Mouse (Mus musculus) embryonic fibroblast, embryonic 13.5 days (primary cell): ENCODE measurements around the gene Sco2. TPM values are rescaled to one million over a fixed set of nuclear protein-coding genes. Genes with fewer than 3 reads are reported as not detected.

ENCODE experiments used
- H3K27ac ChIP-seq: 2 replicates; pipeline ENCODE4 v1.5.1; 2012; ENCODE audit warnings: low read length, control low read depth, inconsistent platforms; ENCODE audit not compliant: insufficient read depth
- H3K4me1 ChIP-seq: 2 replicates; pipeline ENCODE4 v1.6.1; 2011; ENCODE audit warnings: low read length; ENCODE audit not compliant: control insufficient read depth, insufficient read depth
- H3K4me3 ChIP-seq: 2 replicates; pipeline ENCODE4 v1.5.1; 2011; ENCODE audit warnings: mild to moderate bottlenecking, control low read depth, low read length; ENCODE audit not compliant: insufficient read depth
- CTCF ChIP-seq: IDR thresholded peaks from 2 replicates; pipeline ENCODE4 v1.5.1; 2011; ENCODE audit warnings: mild to moderate bottlenecking, control low read depth, low read length, moderate library complexity, borderline replicate concordance; ENCODE audit not compliant: insufficient read depth
- POLR2A ChIP-seq: IDR thresholded peaks from 2 replicates; pipeline ENCODE4 v1.6.1; 2011; ENCODE audit warnings: low read depth, mild to moderate bottlenecking, control low read depth, low read length, moderate library complexity
- polyA plus RNA-seq: library from polyadenylated mRNA; stranded (reverse); fragments of >200 nt; gene quantifications from 2 replicates; pipeline ENCODE4 v1.2.4, GENCODE M21; 2011; ENCODE audit warnings: low read depth; ENCODE audit not compliant: missing spikeins, insufficient read length

The Sco2 gene
- polyA plus RNA-seq, 1 experiment: 13.8 TPM

DNA sequence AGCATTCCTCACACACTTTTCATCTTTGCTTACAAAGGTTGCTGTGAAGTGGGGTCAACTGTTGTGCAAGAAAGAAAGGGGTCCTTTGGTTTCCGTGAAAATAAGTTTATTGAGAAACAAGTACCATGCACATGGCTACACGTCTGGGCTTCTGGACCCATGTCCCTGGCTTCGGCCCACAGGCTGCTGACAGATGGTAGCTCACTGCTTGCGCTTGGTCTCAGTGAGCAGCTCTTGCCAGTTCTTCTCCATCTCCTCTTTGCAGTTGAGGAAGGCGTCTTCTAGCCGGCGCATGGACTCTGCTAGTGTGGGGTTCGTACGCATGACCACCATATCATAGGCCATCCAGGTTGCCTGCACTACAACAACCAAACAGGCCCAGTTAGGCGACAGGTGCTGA, 16.4 kb upstream of the Sco2 start:
- no peaks in the 10 kb centered on the region for H3K4me1 ChIP-seq
- TF ChIP-seq CTCF (no peak), POLR2A (no peak)
- H3K4me3 ChIP-seq: no peak overlapping the region
- no peak overlapping the region for H3K27ac ChIP-seq

DNA sequence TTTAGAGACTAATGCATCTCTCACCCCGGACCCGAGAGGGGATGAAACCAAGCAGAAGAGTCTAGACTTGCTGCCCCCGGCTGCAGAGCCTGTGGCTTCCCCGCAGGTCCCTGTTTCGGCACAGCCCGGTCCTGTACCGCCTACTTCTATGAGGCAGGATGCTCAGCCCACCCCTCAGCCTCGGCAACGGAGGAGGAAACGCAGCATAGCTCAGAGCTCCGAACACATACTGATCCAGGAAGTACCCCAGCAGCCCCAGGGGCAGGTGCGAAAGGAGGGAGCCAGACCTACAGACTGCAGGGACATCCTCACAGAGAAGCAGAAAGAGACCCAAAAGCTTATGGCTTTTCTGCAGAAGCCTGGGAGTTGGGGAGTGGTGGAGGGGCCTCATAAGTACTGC, 13.5 kb upstream of the Sco2 start:
- no peak for TF ChIP-seq CTCF
- no peak for TF ChIP-seq POLR2A

DNA sequence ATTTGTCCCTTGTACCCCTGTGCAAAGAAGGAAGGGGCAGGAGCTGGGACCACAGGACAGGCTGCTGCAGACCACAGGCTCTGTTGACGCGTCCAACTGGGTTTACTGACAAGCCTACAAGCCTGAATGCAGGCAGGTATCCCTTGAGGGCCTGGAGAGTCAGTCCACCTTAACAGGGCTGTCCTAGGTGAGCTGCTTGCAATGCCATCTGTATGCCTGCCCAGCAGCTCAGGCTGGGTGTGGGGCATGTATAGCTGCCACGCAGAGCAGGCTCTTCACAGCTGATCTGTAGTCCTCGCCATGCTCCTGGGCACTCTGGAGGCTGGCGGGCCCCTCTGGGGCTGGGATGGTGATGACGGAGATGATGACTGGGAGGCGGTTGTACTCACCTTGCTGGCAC, 11.0 kb upstream of the Sco2 start, which contains the start of gene Klhdc7b:
Klhdc7b (plus strand) TSS at position 301 of the 400 bp plus-strand sequence.
- Histone ChIP-seq H3K27ac (no peak within 1 kb of the TSS), H3K4me3 (no peak within 1 kb of the TSS), H3K4me1 (no peaks in the 10 kb centered on the region)
- TF ChIP-seq POLR2A: no peak
- no peak for TF ChIP-seq CTCF

More for the DNA sequence above, 13.5 kb upstream of the Sco2 start:
- H3K4me1 ChIP-seq: no peaks in the 10 kb centered on the region
- no peak overlapping the region for H3K4me3 ChIP-seq
- H3K27ac ChIP-seq: no peak overlapping the region

DNA sequence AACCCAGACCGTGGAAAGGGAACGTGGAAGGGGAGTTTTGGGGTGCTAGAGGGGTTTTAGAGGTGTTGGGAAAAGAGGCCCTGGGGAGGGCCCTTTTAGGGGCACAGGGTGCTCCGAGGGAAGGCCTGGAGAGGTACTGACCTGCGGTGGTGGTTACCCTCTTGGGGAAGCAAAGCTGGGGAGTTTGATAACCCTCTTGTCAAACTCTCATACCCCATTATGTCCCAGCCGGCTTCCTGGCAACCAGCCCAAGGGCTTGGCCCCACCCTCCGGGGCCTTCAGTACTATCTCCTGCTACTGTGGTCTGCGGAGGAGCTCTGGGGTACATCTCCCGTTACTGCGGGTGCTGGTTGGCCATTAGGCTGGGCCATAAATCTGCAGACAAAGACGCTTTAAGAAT, 5.8 kb upstream of the Sco2 start:
- no peak overlapping the region for H3K4me3 ChIP-seq
- no peak for TF ChIP-seq POLR2A
- TF ChIP-seq CTCF: no peak
- no peaks in the 10 kb centered on the region; the same call in 1 of the 2 replicates for H3K4me1 ChIP-seq
- no peak overlapping the region for H3K27ac ChIP-seq

DNA sequence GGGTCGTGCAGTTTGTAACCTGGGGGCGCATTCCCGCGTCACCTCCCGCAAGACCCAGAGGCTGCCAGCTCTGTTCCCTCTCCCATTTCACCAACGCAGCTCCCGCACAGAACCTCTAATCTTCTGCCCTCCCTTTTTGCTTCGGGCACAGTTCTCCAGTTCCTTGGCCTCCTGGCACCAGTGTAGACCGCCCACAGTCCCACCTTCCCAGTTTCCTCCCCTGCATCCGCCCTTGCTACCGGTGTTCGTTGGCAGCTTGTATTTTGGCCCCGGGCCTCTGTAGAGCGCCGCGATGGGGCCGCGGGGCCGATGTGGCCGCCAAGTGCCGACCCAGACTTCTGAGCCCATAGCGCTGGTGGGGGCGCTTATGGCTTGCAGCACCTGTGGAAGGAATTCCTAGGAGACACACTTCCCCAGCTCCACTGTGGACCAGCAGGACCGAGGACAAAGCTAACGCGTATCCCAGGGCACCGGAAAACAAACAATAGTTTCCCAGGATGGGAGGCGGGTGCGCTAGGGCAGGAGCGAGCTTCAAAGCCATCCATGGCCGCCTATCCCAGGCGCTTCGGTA, 5.3 kb upstream of the Sco2 start, which contains the start of gene Odf3b:
Odf3b (minus strand) TSS at position 452 of the 571 bp plus-strand sequence.
- Histone ChIP-seq H3K27ac (no peak within 1 kb of the TSS), H3K4me1 (no peaks in the 10 kb centered on the region; the same call in 1 of the 2 replicates), H3K4me3 (peak within 1 kb of the TSS; percentile 19)
- no peak for TF ChIP-seq CTCF
- no peak for TF ChIP-seq POLR2A

DNA sequence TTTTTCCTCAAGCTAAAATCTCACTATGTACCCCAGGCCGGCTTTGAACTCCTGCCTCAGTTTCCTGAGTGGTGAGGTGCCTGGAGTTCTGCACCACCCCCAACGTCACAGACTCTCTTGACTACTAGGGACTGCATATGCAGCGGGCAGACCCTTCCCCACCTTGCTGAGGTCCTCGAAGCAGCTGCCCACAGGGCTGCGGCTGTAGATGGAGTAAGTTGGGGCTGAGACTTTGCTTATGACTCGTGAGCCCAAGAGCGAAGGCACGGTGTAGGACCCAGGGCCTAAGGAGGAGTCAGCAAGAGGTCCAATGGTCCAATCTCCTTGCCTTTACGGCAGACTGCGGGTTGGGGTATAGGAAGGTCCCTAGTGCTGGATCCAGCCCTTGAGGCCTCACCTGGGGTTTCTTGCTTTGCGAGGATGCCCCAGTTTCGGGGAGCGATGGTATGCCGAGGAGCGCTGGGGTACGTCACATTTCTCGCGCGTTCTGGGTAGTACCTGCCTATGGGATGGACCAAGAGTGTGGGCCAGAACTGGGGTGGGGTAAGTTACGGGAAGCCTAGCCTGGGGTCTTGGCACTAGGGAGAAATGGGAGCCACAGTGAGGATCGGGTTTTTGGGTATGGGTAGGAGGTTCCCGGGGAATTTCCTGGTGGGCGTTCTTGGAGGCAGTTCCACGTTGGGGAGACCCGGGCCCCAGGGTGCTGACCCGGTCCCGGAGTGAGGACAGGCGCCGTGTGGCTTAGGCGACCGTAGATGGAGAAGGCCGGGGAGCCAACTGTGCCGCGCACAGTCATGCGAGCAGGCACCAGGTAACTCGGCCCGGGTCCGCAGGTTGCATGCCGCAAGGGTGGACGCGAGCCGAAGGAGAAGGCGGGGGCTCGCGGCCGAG, 4.5 kb upstream of the Sco2 start:
- no peaks in the 10 kb centered on the region; the same call in 1 of the 2 replicates for H3K4me1 ChIP-seq
- TF ChIP-seq CTCF (no peak), POLR2A (no peak)
- H3K4me3 ChIP-seq: peak overlapping the region; percentile 19; the same call in 1 of the 2 replicates
- H3K27ac ChIP-seq: no peak overlapping the region

DNA sequence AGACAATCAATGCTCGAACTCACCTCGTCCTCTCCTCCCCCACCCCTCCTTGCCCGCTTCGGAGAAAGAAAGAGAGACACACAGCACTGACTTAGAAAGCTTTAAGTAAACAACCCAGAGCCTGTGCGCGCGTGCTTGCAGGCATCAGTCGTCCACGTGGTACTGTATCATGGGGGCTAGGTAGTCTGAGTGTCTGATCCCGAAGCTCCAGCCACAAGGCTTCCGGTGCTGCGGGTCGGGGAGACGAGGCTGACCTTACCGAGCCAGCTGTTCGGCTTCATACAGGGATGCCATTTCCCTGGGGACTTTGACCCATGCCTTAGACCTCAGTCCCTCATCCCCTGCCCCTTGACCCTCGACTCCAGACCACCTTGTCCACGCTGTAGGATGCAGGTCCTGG, 3.7 kb upstream of the Sco2 start:
- H3K4me3 ChIP-seq: no peak overlapping the region

DNA sequence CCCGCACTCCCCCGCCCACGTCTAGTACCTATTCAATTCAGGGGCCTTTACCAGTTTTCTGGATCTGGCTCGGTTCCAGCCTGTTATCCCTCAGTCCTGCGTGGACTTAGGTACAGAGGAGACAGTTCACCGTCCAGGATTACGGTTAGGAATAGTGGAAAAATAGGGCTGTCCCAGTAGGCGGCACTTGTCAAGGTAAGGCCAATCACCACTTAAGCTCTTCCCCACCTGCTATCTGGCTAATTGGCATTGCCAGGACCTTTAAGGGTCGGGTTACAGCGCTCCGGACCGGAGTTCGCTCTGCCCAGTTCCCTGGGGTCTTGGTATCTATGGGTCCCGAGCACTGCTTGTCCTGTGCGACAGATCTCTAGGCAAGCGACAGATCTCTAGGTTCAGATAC, 3.3 kb upstream of the Sco2 start, which contains the start of gene Tymp:
Tymp (minus strand) TSS at position 83 of the 400 bp plus-strand sequence.
- TF ChIP-seq POLR2A (no peak), CTCF (no peak)
- Histone ChIP-seq H3K4me1 (no peaks in the 10 kb centered on the region; the same call in 1 of the 2 replicates), H3K27ac (no peak within 1 kb of the TSS), H3K4me3 (no peak within 1 kb of the TSS)

More for the DNA sequence above, 3.7 kb upstream of the Sco2 start:
- TF ChIP-seq CTCF (no peak), POLR2A (no peak; the same call in 1 of the 2 replicates)
- no peak overlapping the region for H3K27ac ChIP-seq
- no peaks in the 10 kb centered on the region; the same call in 1 of the 2 replicates for H3K4me1 ChIP-seq

DNA sequence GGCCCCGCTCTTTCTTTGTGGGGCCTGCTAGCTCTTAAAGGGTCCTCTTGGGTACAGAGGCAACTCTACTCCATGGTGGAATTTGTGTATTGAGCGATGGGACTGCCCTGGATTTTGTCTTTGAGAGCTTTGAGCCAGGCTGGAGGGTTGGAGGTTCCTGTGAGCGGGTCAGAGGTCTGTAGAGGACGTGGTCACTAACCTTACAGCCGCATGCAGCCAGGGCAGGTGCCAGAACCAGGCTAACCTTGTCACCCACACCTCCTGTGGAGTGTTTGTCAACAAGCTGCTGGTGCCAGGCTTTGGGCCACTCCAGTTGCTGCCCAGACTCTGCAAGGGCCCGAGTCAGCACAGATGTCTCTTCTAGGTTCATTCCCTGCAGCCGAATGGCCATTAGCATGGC, 2.4 kb upstream of the Sco2 start:
- H3K27ac ChIP-seq: no peak overlapping the region
- no peak overlapping the region for H3K4me3 ChIP-seq
- H3K4me1 ChIP-seq: no peaks in the 10 kb centered on the region; the same call in 1 of the 2 replicates
- TF ChIP-seq POLR2A: no peak
- TF ChIP-seq CTCF: no peak
